Mouse (Mus musculus) right cerebral cortex, postnatal 10 days (tissue): ENCODE results near the gene Tlr3.

Experiments used
- DNase-seq, 2 experiments: peaks; one replicate each; pipeline ENCODE4 v3.0.0; 2021; ENCODE audit warnings: low spot score in 2 of 2

Gene Tlr3

DNA sequence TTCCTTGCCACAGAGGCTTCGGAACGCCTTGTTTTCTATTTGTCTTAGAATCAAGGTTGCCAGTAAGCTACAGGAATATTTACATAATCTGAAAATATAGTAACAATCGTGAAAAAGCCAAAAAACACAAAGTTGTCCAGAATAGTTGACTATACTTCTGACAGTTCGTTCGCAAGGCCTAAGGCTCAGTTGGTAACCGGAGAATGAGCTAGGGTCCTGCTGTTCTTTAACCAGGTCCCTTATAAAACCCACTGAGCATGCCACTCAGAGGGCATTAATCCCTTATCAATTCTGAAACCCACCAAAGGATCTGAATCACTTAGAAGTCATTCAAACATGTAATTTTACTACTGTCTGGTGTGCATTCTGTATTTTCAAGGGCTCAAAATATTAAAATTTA is 55.1 kb downstream of the Tlr3 start:
- no peak for DNase-seq
